Mouse (Mus musculus): ENCODE measurements at regions not wholly inside any gene's neighbourhood (a gene's known extent, or its start where the extent isn't known, plus 50 kb on each side); places are given as distances from the start of the nearest gene placed in this dataset.
A peak's percentile ranks its signal among the peaks of the same experiment; 100 is the strongest.
"Not testable (repeated sequence)": the region's sequence is repeated elsewhere in the genome, so short reads cannot be mapped to it uniquely, and the experiment has no call there.

DNA sequence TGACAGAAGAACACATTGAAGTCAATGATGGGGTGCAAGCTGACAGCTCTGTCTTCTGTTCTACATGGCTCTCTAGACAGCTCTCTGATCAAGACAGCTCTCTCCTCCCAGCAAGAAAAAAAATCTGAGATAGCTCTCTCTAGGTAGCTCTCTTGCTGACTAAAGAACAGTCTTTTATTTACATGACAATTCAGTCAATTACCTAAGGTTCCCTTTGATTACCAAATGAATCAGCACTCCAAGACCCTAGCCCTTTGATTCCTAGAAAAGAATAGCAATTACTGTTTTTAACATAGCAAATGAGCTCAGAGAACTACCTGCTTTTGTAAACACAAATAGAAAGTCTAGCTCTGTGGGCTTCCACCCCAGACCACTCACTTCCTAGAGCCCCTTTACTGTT lies 264.1 kb downstream of the Gm6685 start:
- no peak for DNase-seq

DNA sequence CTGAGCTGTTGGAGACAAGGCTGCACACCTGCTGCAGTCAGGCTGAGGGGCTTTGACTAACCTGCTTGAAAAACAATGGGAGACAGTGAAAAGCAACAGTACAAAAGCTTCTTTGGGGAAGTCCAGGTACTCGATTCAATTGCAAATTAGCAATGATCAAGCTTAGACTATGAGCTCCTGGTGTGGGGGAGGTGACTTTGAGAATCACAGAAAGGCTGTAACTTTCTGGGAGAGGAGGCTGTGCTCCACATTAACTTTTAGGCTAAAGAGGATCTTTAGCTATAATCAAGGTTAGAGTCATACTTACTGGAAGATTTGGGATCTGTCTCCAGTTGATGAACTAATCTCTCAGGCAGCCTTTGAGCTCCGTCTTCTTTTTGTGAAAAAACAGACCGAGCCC lies 303.4 kb downstream of the Gm6685 start:
- not testable (repeated sequence) for DNase-seq

DNA sequence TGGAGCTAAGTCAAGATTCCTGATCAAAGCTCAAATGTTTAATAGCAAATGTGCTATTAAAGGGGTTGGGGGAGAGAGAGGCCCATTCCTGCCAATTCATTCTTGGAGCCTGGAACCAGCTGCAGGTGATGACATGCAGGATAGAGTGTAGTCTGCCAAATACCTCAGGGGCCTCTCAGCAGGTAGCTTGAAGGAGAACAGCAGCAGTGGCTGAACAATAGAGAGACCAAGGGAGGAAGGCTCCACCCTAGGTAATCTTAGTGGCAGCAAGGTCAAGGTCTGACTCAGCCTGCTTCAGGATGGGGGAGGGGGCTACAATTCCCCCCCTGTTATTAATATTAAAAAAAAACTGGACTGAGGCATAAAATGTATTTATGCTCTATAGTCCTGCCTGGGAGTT lies 304.1 kb downstream of the Gm6685 start:
- not testable (repeated sequence) for DNase-seq

DNA sequence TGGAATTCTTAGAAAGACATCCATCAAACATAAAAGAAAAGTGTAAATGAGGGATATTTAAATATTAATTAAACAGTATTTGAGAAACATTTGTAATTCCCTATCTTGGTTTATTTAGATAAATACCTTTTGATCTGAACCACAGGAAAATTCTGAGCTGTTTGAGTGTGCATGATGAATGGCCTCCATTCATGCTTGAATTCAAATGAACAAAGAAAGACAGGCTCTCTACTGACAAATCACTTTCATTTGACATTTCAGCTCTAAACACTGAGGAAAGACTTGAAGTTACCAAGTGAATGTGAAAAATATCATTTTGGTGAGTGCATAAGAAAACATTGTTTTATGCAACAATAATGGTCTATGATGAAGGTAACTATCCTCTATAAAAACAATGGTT lies 316.8 kb downstream of the Gm6685 start:
- no peak for DNase-seq

- DNase-seq = peak; percentile 3
Measured at GRCm38 (mm10) chr11:28020762-28021161, 318.9 kb downstream of the Gm6685 start.

Measured in embryo, embryonic 11 days (tissue).